Mouse (Mus musculus) heart, postnatal 36 days (tissue): Measurements from ENCODE around the gene Gm20661. TPM values are rescaled to one million over a fixed set of nuclear protein-coding genes. Genes with fewer than 3 reads are reported as not detected.
A peak's percentile ranks its signal among the peaks of the same experiment; 100 is the strongest.
"Not testable (repeated sequence)": the region's sequence is repeated elsewhere in the genome, so short reads cannot be mapped to it uniquely, and the experiment has no call there.

Source experiments
- DNase-seq, 2 experiments: peaks; one replicate each; pipeline ENCODE4 v3.0.0; 2021 to 2022
- intact Hi-C: fragments of 180-260 bp; cut with DNase I; formaldehyde crosslinking; loops from one replicate; pipeline ENCODE4 v1.15.1; 2025
- total RNA-seq, 2 experiments: library from RNA; stranded (reverse); gene quantifications; 2 replicates each; pipeline ENCODE4 v1.2.3; 2021

Gene Gm20661
- total RNA-seq, 2 experiments from 2014 or later: 0.25 to 0.30 TPM

DNA sequence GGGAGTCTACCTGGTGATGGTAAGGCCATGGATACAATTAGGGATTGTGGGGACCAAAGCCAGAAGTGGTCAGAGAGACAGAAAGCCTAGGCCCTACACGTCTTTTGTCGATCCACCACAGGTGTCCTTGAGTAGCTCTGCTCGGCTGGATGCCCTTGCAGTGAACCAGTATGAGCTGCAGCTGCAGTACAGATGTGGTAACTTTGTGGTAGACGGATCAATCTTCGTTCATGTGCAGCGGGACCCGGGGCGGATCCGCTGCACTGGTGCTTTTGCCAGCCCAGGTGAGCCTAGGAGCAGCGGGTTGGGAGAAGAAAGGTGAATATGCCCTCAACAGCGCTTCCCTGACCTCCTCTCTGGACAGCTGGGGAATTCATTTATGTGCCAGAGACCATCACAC lies 10.2 kb downstream of the Gm20661 start:
- intact Hi-C loops: no loop called here
- no peak for DNase-seq

DNA sequence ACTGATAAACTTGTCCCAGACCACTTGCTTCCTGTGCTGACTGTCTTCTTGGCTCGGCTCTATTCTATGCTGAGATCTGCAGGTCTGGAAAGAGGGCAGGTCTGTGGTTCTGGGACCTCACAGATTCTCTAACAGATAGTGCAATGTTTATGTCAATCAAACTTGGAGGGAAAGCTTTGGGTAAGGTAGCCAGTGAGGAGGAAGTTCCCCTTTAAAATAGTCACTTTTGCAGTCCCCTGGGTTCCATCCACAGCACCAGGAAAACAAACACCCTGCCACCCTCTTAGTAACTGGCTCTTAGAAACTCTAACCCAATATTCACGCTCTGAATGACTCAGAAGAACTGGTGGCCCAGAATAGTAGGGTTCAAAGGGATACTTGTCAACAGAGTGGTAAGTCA lies 11.6 kb downstream of the Gm20661 start:
- DNase-seq: no peak
- intact Hi-C loops: no loop called here

DNA sequence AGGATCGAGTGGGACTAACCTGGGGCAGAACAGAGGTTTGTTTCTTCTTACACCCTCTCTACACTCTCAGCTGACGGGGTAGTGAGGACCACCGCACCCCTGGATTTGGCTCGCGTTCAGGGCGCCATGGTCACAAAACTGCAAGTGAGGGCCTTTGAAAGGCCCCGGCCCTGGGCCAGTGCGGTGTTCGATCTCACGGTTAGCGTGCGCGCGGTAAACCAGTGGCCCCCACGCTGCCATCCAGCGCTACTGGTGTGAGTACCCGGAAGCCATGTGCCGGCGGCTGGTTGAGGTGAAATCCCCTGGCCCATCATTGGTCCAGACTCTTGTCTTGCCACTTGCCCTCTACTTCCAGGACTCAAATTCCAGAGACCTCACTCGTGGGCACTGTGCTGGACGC lies 12.7 kb downstream of the Gm20661 start:
- no peak for DNase-seq
- intact Hi-C loops: no loop called here

DNA sequence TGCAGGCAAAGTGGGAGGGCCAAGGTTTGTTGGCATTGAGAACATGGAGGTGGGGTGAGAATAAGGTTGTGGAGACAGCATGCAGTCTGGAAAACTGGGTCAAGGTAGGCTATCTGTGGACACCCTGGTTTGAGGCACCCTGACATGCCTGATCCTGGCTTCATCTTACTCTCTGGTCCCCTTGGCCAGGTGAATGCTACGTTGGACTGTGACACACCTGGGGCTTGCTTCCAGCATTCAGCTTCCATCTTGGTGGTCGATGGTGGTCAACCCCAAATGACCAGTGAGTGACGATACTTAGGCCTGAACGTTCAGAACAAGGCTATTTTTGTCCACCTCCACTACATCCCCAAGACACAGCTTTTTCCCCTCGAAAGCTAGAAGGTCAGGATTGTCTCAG lies 13.2 kb downstream of the Gm20661 start, which contains the start of gene Gm20662:
Gene Gm20662 (plus strand): TSS at position 301 of the 400 bp plus-strand sequence.
- intact Hi-C loops: no loop called here
- DNase-seq: no peak

DNA sequence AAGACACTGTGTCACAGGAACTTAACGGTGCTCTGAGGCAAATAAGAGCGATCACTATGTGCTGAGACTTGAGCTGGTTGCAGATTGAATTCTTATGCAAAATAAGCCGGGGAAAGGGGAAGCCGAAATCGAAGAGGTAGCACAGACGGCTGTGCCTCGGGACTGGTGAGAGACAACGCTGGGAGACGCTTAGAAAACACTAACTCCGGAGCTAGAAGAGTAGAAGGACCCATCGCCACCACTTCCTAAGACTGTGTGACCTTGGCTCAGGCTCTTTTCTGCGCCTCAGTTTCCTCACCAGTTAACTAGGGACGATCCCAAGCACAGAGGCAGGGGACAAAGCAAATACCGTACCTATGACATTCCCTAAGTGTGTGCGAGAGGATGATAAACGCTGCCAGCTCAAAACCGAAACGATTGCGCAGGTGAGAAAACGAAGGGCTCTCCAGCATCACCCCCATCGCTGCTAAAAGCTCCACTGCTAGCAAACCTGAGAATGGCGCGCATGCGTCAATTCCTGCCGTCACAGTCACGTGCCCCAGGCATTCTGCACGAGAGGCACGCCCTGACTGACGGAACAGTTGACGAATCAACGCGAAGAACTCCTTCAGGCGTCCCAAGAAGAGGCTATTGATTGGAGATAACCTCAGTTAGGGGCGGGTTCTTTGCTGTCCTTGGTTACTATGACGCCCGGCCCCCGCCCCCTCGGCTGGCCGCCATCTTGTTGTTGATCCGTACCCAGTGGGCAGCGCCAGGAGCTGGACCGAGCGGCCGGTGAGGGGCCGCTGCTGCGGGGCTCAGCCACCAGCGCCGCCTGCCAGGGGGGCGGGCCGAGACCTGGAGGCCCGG lies 19.3 kb downstream of the Gm20661 start, which contains the start of gene Ip6k1:
Gene Ip6k1 (plus strand): TSS at position 580 of the 849 bp plus-strand sequence.
- intact Hi-C loops: loop anchor here (2.0 kb wide), 1 partner anchor 49 kb away; no protein-coding TSS in a partner anchor
- DNase-seq: peak; percentile 99 to 100

DNA sequence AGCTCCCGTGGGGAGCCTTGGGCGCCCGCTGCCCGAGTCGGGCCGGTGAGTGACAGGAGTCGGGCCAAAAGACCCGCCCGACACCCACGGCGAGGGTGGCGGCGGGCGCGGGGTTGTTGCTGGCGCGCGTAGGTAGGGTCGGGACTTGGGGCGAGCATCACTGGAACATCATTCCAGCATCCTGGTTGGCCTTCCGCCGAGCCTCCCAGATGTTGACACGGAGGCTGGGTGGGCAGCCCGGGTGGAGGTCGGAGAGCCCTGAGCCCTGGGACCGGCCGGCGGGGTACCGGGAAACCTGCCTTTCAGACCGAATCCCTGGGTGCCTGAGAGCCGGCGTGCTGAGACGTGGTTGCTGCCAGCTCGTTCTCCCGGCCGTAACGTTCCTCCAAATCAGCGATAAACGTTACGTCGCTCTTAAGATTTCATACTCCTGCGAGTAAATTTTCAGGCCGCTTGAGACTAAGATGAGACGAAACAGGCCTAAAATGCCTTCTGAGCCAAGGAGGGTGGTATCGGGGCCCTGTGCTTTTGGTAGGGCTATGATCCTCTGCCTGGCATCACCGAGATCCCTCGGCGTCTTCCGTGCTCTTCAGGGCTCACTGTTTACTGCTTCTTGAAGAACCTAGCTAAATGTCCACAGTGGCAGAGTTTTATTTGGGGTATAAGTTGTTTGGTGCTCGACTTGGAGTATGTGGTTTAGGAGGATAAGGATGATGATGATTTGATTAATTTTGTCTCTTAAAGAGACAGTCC lies 20.1 kb downstream of the Gm20661 start:
- DNase-seq: no peak
- intact Hi-C loops: loop anchor here (2.0 kb wide), 1 partner anchor 48 kb away; no protein-coding TSS in a partner anchor

DNA sequence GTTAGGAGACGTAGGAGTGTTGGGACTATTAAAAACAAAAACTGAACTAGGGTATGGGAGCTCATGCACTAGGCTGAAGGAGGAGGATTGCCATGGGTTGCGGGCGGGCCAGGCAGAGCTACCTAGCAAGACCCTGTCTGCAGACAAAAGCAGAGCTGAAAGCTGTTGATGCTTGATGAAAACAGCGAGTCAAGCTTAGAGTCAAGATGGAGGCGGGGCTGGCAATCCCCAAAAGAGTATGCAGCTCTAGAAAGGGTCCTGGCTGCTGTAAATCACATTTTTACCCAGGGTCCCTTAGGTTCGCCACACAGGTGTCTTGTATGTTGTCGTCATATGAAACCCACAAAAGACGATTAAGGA lies 20.7 kb downstream of the Gm20661 start:
- intact Hi-C loops: loop anchor here (2.0 kb wide), 1 partner anchor 47 kb away; no protein-coding TSS in a partner anchor
- peak in 1 of 2 experiments; percentile 14 for DNase-seq

DNA sequence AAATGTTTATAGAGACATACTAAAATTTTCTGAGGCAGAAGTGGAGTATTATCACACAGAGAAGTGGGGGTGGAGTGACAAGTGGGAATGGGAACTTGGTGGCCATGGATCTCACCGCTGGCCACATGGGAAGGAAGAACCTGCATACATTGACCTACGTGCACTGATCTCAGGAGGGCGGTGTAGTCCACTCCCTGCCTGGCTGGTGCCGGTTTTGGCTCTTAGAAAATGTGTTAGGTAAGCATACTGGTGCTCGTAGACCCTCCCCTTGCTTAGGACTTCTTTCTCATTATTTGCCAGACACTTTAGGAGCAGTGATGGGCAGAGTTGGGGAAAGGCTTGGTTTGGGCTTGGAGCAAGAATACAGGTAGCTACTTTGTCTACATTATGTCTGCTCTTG lies 25.2 kb downstream of the Gm20661 start:
- intact Hi-C loops: no loop called here
- no peak for DNase-seq

DNA sequence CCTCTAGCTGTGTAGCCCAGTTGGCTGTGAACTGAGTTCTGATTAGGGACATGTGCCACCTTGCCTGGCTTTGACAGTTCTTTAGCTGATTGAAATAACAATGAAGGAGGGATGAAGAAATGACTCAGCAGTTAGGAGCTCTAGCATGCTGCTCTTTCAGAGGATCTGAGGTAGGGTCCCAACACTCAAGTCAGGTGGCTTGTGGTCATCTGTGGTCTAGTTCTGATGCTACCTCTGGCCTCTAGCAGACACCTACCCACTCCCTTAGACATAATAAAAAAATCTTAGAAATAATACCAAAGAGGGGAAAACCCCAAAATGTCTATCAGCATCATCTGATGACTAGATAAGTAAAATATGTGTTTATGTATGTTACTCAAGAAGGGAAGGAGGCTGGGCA lies 27.5 kb downstream of the Gm20661 start:
- intact Hi-C loops: no loop called here
- DNase-seq: no peak

DNA sequence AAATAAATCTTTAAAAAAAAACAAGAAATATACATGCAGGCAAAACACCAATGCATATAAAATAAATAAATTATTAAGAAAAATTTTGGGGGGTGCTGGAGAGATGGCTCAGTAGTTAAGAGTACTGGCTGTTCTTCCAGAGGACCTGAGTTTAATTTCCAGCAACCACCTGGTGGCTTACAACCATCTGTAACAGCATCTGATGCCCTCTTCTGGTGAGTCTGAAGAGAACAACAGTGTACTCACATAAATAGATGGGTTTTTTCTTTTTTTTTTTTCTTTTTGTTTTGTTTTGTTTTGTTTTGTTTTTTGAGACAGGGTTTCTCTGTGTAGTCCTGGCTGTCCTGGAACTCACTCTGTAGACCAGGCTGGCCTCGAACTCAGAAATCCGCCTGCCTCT lies 30.7 kb downstream of the Gm20661 start:
- intact Hi-C loops: not testable (repeated sequence)

DNA sequence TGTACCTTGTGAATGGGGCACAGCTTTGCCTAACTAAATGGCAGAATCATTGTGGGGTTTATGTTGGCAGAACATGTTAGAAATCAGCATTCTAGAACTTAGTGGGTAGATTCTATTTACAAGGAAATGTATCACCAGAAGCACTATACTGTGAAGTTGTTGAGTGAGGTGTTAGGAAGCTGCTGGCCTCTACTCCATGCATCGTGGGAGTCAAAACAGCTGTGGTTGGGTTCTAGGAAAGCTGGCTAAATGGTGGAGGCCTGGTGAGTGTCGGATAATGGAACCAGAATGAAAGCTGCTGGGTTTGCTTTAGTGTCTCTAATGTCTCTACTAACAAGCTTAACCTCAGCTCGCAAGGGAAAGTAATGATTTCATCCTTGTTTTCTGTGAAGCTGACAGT lies 34.3 kb downstream of the Gm20661 start:
- intact Hi-C loops: no loop called here

More for the DNA sequence above, 30.7 kb downstream of the Gm20661 start:
- not testable (repeated sequence) for DNase-seq

DNA sequence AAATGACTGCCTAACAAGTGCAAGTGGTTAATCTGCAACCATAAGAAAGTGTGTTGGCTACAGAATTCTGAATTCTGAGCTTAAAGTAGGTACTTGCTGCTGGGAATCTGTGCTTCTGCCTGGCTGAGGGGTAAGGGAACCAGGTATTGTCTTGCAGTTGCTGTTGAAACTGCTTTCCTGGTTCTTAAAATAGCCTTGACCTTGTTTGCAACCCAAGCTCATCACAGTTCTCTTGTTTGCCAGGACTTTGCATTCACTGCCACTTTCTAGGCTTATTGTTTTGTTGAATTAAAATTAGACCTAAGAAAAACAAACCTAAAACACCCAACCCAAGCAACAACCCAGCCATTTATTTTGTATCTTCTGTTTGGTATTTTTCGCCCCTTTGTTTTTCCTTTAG lies 37.9 kb downstream of the Gm20661 start:
- intact Hi-C loops: no loop called here

More for the DNA sequence above, 34.3 kb downstream of the Gm20661 start:
- DNase-seq: no peak

DNA sequence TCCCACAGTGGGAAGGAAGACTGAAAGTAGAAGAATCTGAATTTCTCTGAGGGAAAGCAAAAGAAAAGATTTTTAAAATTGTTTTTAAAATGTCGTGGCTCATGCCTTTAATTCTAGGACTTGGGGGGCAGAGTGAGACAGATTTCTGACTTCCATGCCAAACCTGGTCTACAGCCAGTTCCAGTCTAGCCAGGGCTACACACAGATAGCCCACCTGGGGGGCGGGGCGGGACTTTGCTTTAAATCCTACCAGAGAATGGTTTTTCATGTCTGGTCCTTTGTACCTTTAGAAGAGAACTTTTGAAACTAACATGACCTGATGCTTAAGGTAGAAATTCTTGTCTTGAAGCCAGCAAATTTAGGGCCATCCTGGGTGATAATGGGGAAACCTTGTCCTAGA lies 40.4 kb downstream of the Gm20661 start:
- intact Hi-C loops: no loop called here
- no peak for DNase-seq

More for the DNA sequence above, 37.9 kb downstream of the Gm20661 start:
- no peak for DNase-seq

DNA sequence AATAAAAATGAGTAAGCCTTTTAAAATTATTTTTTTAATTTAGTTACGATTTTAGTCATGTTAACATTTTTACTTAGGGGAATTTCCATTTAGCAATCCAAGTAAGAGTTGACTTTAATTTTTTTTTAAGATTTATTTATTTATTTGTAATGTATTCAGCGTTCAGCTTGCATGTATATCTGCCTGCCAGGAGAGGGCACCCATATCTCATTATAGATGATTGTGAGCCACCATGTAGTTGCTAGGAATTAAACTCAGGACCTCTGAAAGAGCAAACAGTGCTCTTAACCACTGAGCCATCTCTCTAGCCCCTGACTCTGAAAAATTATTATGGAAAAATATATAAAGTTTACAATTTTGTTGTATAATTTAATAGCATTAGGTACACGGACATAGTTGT lies 43.7 kb downstream of the Gm20661 start:
- intact Hi-C loops: no loop called here
- no peak for DNase-seq

DNA sequence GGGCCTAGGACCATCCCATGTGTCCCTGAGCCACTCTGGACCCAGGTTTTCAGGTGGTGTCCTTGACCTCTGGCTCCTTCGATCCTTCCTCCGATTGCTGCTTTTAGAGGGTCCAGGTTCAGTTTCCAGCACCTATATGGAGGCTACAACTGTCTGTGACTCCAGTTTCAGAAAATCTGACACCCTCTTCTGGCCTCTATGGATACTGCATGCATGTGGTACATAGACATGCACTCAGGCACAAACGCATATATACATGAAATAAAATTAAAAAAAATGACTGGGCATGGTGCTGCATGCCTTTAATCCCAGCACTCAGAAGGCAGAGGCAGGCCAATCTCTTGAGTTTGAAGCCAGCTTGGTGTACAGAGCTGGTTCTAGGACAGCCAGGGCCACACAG lies 45.0 kb downstream of the Gm20661 start:
- DNase-seq: no peak
- intact Hi-C loops: no loop called here

DNA sequence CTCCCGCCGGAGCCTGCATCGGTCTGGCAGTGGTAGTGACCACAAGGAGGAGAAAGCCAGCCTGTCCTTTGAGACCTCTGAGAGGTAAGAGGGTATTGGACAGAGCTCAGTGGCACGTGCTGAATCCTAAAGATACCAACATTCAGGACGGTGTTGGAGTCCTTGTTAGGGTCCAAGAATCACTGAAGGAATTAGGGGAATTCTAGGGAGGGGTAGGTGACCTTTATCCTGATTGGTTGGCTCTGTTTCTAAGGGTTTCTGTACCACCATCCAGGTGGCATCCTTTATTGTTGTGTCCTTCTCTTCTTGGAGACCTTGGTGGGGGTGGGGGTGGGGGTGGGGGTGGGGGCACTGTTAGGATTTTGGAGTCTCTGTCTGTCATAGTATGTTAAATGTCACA lies 49.3 kb downstream of the Gm20661 start:
- intact Hi-C loops: no loop called here
- DNase-seq: no peak

DNA sequence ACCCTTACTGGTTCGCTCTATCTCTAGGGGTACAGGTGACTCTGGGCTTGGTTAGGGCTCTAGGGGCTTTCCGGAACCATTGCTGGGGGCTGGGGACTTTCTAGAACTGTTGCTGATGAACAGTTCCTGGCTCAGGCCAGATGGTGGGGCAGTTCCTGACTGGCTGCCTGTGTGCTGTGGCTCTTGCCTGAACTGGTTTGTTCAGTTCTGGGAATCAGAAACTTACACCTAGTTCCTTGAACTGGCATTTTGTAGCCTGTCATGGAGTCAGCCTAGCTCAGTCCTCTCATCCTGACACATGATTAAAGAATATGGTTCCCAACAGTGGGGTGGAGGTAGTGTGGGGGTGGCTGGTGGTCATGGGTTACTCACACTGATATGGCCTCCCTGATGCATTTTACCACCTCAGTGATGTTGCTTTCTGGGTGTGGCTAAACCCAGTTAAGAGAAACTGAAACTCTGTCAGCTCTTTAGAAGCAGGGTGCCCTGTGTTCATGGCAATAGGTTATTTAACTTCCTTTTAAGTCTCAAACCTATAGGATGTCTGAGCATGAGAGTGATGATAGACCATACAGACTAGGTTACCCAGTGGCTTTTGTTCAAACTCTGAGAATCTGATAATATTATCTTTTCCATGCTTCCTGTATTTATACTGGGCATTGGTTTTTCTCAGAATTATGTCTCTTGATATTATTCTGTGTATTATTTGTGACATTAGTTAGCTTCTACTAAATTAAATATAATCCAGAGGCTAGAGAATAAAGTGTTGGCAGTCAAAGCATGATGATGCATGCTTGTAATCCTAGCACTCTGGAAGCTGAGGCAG lies 52.7 kb downstream of the Gm20661 start:
- intact Hi-C loops: no loop called here
- DNase-seq: no peak
